Mouse (Mus musculus): ENCODE data around the gene Dixdc1.

DNA sequence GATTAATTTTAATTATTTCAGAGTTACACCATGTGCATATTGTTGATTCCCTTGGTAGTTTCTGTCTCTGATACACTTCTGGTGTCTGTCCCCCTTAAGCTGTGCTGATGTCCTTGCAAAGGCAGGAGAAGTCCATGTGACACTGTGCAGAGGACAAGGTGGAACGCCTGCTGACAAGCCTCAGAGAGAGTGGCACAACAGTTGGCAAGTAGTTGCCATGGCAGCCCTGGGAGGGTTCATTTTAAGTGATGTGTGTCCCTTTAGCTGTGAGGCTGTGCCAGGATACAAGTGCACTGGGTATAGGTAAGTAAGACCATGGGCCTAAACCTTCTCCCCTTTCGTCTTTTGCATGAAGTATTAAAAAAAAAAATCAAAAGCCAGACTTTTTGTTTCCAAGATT is 30.7 kb upstream of the Dixdc1 start:
- no peak for TF ChIP-seq CTCF (IDR thresholded peaks at IDR 0.05; ENCODE audit: borderline replicate concordance, insufficient read depth, low read length)
- no peak for TF ChIP-seq POLR2A (IDR thresholded peaks at IDR 0.05; ENCODE audit: low read depth, low read length)
